Comparison of ENCODE assay signal across 35 mouse cellular contexts in the genomic region with DNA sequence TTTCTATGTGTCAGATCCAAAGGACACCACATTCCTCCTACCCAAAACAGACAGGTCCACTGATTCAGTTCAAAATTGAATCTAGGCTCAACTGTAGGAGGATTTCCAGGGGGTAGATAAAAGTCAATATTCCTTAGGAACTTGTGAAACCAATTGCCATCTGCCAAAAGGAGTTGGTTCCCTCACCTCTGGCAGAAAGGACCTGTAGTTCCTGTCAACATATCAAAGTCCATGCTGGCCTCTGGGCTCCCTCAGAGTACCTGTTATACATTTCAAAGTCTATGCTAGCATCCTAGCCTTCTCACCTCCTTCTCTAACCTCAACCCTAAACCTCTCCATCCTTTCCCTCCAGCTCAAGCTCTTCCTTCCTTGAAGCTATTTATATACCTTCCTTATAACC.
"Had no signal": no experiment of that assay in that cellular context is flagged by ENCODE, and none has a peak within 500 bp of the region (broad histone marks: within the 10 kb centered on the region; RNA-seq: fewer than 3 reads in every experiment).

No protein-coding gene starts in this region.

- ATAC-seq: hindbrain, embryonic 16.5 days; hindbrain, postnatal 0 days; inflammation-experienced regulatory T-cells, adult 6 months; intestine, embryonic 15.5 days; intestine, embryonic 16.5 days; intestine, postnatal 0 days had no signal

- H3K9ac ChIP-seq: heart, embryonic 12.5 days; heart, embryonic 13.5 days; heart, embryonic 15.5 days; hindbrain, embryonic 12.5 days; hindbrain, embryonic 13.5 days; hindbrain, embryonic 14.5 days; hindbrain, embryonic 15.5 days; intestine, embryonic 15.5 days; kidney, embryonic 15.5 days had no signal

- H3K27ac ChIP-seq: heart, embryonic 10.5 days; heart, embryonic 13.5 days; heart, embryonic 15.5 days; hindbrain, embryonic 10.5 days; hindbrain, embryonic 12.5 days; hindbrain, embryonic 13.5 days; hindbrain, embryonic 14.5 days; hindbrain, embryonic 15.5 days; hindbrain, postnatal 0 days; intestine, embryonic 15.5 days; kidney, embryonic 15.5 days; kidney, postnatal 0 days; layer of hippocampus, adult 2 months had no signal

- H3K4me1 ChIP-seq: heart, embryonic 10.5 days; heart, embryonic 12.5 days; heart, embryonic 13.5 days; heart, embryonic 15.5 days; hindbrain, embryonic 10.5 days; hindbrain, embryonic 12.5 days; hindbrain, embryonic 13.5 days; hindbrain, embryonic 15.5 days; intestine, embryonic 15.5 days; kidney, embryonic 15.5 days had no signal

- H3K27me3 ChIP-seq: heart, embryonic 12.5 days; heart, embryonic 13.5 days; heart, embryonic 15.5 days; hindbrain, embryonic 12.5 days; hindbrain, embryonic 13.5 days; hindbrain, embryonic 15.5 days; intestine, embryonic 15.5 days; kidney, embryonic 15.5 days had no signal

- DNase-seq: heart, postnatal 10 days; heart, postnatal 14 days; heart, postnatal 36 days; heart, postnatal 4 days; kidney, adult 11 months; kidney, adult 18-20 months; kidney, adult 2 months; kidney, adult 8-10 months; kidney, adult 9 months; kidney, postnatal 10 days; kidney, postnatal 14 days; kidney, postnatal 25 days; kidney, postnatal 36 days; kidney, postnatal 4 days; layer of hippocampus, adult 9-11 months; layer of hippocampus, postnatal 36 days had no signal

- H3K9me3 ChIP-seq: heart, embryonic 10.5 days; hindbrain, embryonic 10.5 days; hindbrain, embryonic 12.5 days; hindbrain, embryonic 13.5 days; hindbrain, embryonic 15.5 days; intestine, embryonic 15.5 days had no signal

- H3K4me3 ChIP-seq: heart, embryonic 10.5 days; heart, embryonic 12.5 days; heart, embryonic 13.5 days; heart, embryonic 15.5 days; hindbrain, embryonic 10.5 days; hindbrain, embryonic 12.5 days; hindbrain, embryonic 13.5 days; hindbrain, embryonic 15.5 days; intestine, embryonic 15.5 days; kidney, embryonic 15.5 days; layer of hippocampus, adult 2 months had no signal

- H3K36me3 ChIP-seq: heart, embryonic 10.5 days; heart, embryonic 12.5 days; heart, embryonic 13.5 days; heart, embryonic 15.5 days; hindbrain, embryonic 10.5 days; hindbrain, embryonic 12.5 days; hindbrain, embryonic 13.5 days; hindbrain, embryonic 15.5 days; intestine, embryonic 15.5 days; kidney, embryonic 15.5 days had no signal

- H3K4me2 ChIP-seq: heart, embryonic 11.5 days; heart, embryonic 12.5 days; heart, embryonic 13.5 days; heart, embryonic 15.5 days; hindbrain, embryonic 12.5 days; hindbrain, embryonic 13.5 days; hindbrain, embryonic 14.5 days; hindbrain, embryonic 15.5 days; intestine, embryonic 15.5 days; kidney, embryonic 15.5 days had no signal
